8 mouse cellular contexts compared by ENCODE assay signal in genomic region chr9:65214778-65215493, GRCm38 (mm10). TPM values are rescaled to one million over a fixed set of nuclear protein-coding genes. Genes with fewer than 3 reads are reported as not detected.
A peak's percentile ranks its signal among the peaks of the same experiment; 100 is the strongest.
DNase-seq lines count a peak whose midpoint lies in the region; ATAC-seq and TF ChIP-seq lines count a peak whose summit lies in the region.

No protein-coding gene starts in this region.

- TF ChIP-seq CTCF in ES-Bruce4 (IDR thresholded peaks at IDR 0.05; ENCODE audit: low read depth, low read length), result peak; percentile 45
- TF ChIP-seq CTCF in lung, adult 2 months (IDR thresholded peaks at IDR 0.05; ENCODE audit: insufficient read depth, low read length), result peak; percentile 21; the same call in 1 of the 2 replicates

- ATAC-seq in cerebellum, adult (ENCODE audit: insufficient number of reproducible peaks, low FRiP score, low TSS enrichment), result peak; percentile 88
- ATAC-seq in forebrain, embryonic 14.5 days, result peak; percentile 98
- ATAC-seq in neural tube, embryonic 15.5 days (ENCODE audit: low FRiP score), result peak; percentile 96

- H3K4me1 ChIP-seq in ES-Bruce4 (ENCODE audit: control insufficient read depth, insufficient read depth, low read length), result no peaks in the 10 kb centered on the region
- peaks cover 6% of the 10 kb centered on the region; the same call in 1 of the 2 replicates for H3K4me1 ChIP-seq in forebrain, embryonic 14.5 days (ENCODE audit: control insufficient read depth, insufficient read depth, low read length)
- peaks cover 8% of the 10 kb centered on the region; the same call in 1 of the 2 replicates for H3K4me1 ChIP-seq in lung, adult 2 months (ENCODE audit: control insufficient read depth, insufficient read depth, low read length)
- H3K4me1 ChIP-seq in neural tube, embryonic 15.5 days, result peaks cover 29% of the 10 kb centered on the region

- peak; percentile 9 for TF ChIP-seq POLR2A in ES-Bruce4 (IDR thresholded peaks at IDR 0.05; ENCODE audit: insufficient read depth, low read length)
- peak; percentile 73 for TF ChIP-seq POLR2A in lung, adult 2 months (IDR thresholded peaks at IDR 0.05; ENCODE audit: borderline replicate concordance, extremely low read depth, low read depth, low read length)

- intact Hi-C loops in heart, postnatal 14 days (cut with DNase I), result no loop called here

- no peak for TF ChIP-seq EP300 in ES-Bruce4 (IDR thresholded peaks at IDR 0.05; ENCODE audit: insufficient read depth, low read depth, low read length)

- H3K9me3 ChIP-seq in ES-Bruce4 (replicated peaks; ENCODE audit: control insufficient read depth, insufficient read depth, low read length, poor library complexity, severe bottlenecking), result no peaks in the 10 kb centered on the region
- H3K9me3 ChIP-seq in forebrain, embryonic 14.5 days (replicated peaks; ENCODE audit: control insufficient read depth, low read length), result no peaks in the 10 kb centered on the region
- no peaks in the 10 kb centered on the region for H3K9me3 ChIP-seq in neural tube, embryonic 15.5 days (replicated peaks)

- H3K27ac ChIP-seq in ES-Bruce4 (ENCODE audit: insufficient read depth, low read length), result peak overlapping the region; percentile 97
- H3K27ac ChIP-seq in forebrain, embryonic 14.5 days (ENCODE audit: low read depth, low read length), result peak overlapping the region; percentile 78
- H3K27ac ChIP-seq in neural tube, embryonic 15.5 days (replicated peaks), result peak overlapping the region; percentile 90

- peak; percentile 79 for DNase-seq in forebrain, embryonic 14.5 days (ENCODE audit: low spot score)
- DNase-seq in heart, postnatal 14 days, result peak; percentile 90
- DNase-seq in layer of hippocampus, adult 18-20 months (ENCODE audit: low spot score in 2 of 2), result peak; percentile 72 to 85
- DNase-seq in lung, adult 2 months, result peak; percentile 90
- peak; percentile 74 to 78 for DNase-seq in thymus, adult 18-20 months

- no peaks in the 10 kb centered on the region for H3K36me3 ChIP-seq in ES-Bruce4 (ENCODE audit: control insufficient read depth, insufficient read depth, low read length, poor library complexity, severe bottlenecking)
- H3K36me3 ChIP-seq in forebrain, embryonic 14.5 days (ENCODE audit: control insufficient read depth, insufficient read depth, low read length), result no peaks in the 10 kb centered on the region
- no peaks in the 10 kb centered on the region for H3K36me3 ChIP-seq in neural tube, embryonic 15.5 days

- WGBS in forebrain, embryonic 14.5 days, result 1% methylated on average over 55 of the region's 59 CpGs
- WGBS in lung, adult 2 months, result 1% methylated on average over 55 of the region's 59 CpGs
- under 1% methylated on average over 40 of the region's 59 CpGs for WGBS in neural tube, embryonic 15.5 days

- peak overlapping the region; percentile 90 for H3K4me2 ChIP-seq in forebrain, embryonic 14.5 days (ENCODE audit: low read length)
- H3K4me2 ChIP-seq in neural tube, embryonic 15.5 days, result peak overlapping the region; percentile 94

- H3K9ac ChIP-seq in ES-Bruce4 (ENCODE audit: low read depth, poor library complexity, severe bottlenecking), result peak overlapping the region; percentile 57
- H3K9ac ChIP-seq in forebrain, embryonic 14.5 days (ENCODE audit: low read length), result peak overlapping the region; percentile 81
- peak overlapping the region; percentile 85 for H3K9ac ChIP-seq in neural tube, embryonic 15.5 days (replicated peaks)

- peak overlapping the region; percentile 74 for H3K4me3 ChIP-seq in ES-Bruce4 (ENCODE audit: low read depth, low read length)
- peak overlapping the region; percentile 65 for H3K4me3 ChIP-seq in forebrain, embryonic 14.5 days (ENCODE audit: low read depth, low read length)
- peak overlapping the region; percentile 76 for H3K4me3 ChIP-seq in lung, adult 2 months (replicated peaks; ENCODE audit: extremely low read depth, low read depth, low read length)
- H3K4me3 ChIP-seq in neural tube, embryonic 15.5 days (replicated peaks), result peak overlapping the region; percentile 57

- no peaks in the 10 kb centered on the region for H3K27me3 ChIP-seq in ES-Bruce4 (ENCODE audit: control insufficient read depth, insufficient read depth, low read length, poor library complexity, severe bottlenecking)
- H3K27me3 ChIP-seq in forebrain, embryonic 14.5 days (replicated peaks; ENCODE audit: control insufficient read depth, insufficient read depth, low read length), result no peaks in the 10 kb centered on the region
- H3K27me3 ChIP-seq in neural tube, embryonic 15.5 days (replicated peaks), result no peaks in the 10 kb centered on the region

RNA-seq across cellular contexts. Expression of gene Parp16, which starts 19.8 kb away (rescaled TPM):
- polyA plus RNA-seq in ES-Bruce4 (2011; ENCODE audit: insufficient read depth, insufficient read length, low read depth, missing spikeins), result 5.7 and 7.1 TPM in 2 replicates
- polyA plus RNA-seq in forebrain, embryonic 14.5 days (2014; fragmentation: Nextera tagmentation; extraction: Ambion mirVana), result 4.2 and 4.4 TPM in 2 replicates
- total RNA-seq in heart, postnatal 14 days (2021), result 1 to 10 TPM; 3.4 to 3.6 TPM
- total RNA-seq in layer of hippocampus, adult 18-20 months (2021), result 1 to 10 TPM; 3.8 to 4.3 TPM
- 8.4 and 9.3 TPM in 2 replicates for polyA plus RNA-seq in lung, adult 2 months (2012; rRNA removed)
- 6.4 and 8.9 TPM in 2 replicates for polyA plus RNA-seq in neural tube, embryonic 15.5 days (2015; fragmentation: Nextera tagmentation; extraction: Ambion mirVana)

RNA-seq across cellular contexts. Expression of gene Cilp, which starts 50.0 kb away (rescaled TPM):
- 0.15 and 0.17 TPM in 2 replicates for polyA plus RNA-seq in ES-Bruce4 (2011; ENCODE audit: insufficient read depth, insufficient read length, low read depth, missing spikeins)
- 0.20 and 0.30 TPM in 2 replicates for polyA plus RNA-seq in forebrain, embryonic 14.5 days (2014; fragmentation: Nextera tagmentation; extraction: Ambion mirVana)
- total RNA-seq in heart, postnatal 14 days (2021), result 1 to 10 TPM; 6.2 to 6.6 TPM
- not detected for total RNA-seq in layer of hippocampus, adult 18-20 months (2021)
- 1.2 and 6.1 TPM in 2 replicates for polyA plus RNA-seq in lung, adult 2 months (2012; rRNA removed)
- polyA plus RNA-seq in neural tube, embryonic 15.5 days (2015; fragmentation: Nextera tagmentation; extraction: Ambion mirVana), result 0.58 and 0.79 TPM in 2 replicates

Comparison
In these comparisons a context has a peak if more than half of its experiments do, and no peak if none do; other contexts are left out.
1. Peak in every context shown above with its lines: DNase-seq, ATAC-seq, H3K4me3 ChIP-seq and H3K27ac ChIP-seq.